Mouse (Mus musculus): ENCODE data around the gene H2-DMb1.

The H2-DMb1 gene

DNA sequence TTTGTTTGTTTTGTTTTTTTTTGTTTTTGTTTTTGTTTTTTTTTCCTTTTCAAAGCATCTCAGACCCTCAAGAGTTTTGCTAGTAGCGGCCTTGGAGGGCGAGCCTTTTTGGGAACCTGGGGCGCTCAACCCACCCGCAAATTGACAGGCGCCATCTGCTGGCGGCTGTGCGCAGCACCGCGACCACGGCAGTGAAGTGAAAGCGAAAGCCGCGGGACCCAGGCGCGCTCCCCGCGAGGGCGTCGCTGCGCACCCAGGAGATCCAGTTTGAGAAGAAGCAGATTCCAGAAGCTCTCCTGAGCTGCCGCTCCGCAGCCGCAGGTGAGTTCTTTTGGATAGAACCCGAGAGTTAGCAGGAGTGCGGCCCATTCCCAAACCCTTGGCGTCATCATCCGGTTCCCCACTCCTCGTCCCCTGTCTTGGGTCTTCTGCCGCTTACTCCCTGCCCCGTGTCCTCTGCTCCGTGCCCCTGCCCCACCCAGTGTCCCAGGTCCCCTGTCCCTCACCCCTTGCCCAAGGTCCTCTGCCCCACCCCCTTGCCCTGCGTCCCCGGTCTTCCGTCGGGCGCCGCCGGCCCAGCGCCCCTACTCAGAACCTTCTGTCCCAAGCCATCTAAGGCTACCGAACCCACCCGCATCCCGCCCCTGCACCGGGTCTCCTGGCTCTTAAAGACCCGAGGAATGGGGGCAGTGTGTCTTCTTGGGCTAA, 51.6 kb downstream of the H2-DMb1 start:
- in situ Hi-C loops (cut with MboI; ENCODE audit: unreplicated experiment in 2 of 2): no loop called here

DNA sequence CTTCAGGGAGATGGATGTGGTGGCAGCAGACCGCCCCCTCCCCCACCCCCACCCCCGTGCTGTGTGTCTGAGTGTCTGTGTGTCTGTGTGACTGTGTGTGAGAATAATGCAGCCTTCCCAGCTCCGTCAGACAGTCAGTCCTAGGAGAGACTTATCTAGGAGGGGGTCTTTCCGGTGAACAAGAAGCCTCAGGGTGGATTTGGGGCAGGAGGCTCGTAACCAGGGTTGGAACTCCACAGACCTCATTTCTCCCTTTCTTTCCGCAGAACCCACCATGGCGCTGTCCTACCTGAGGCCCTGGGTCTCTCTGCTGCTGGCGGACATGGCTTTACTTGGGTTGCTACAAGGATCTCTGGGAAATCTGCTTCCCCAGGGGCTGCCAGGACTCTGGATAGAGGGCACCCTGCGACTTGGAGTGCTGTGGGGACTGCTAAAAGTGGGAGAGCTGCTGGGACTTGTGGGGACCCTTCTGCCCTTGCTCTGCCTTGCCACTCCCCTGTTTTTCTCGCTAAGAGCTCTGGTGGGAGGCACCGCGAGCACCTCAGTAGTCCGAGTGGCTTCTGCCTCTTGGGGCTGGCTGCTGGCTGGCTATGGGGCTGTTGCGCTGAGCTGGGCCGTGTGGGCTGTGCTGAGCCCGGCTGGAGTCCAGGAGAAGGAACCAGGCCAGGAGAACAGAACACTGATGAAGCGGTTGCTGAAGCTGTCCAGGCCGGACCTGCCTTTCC, 52.3 kb downstream of the H2-DMb1 start:
- in situ Hi-C loops (cut with MboI; ENCODE audit: unreplicated experiment in 2 of 2): no loop called here

DNA sequence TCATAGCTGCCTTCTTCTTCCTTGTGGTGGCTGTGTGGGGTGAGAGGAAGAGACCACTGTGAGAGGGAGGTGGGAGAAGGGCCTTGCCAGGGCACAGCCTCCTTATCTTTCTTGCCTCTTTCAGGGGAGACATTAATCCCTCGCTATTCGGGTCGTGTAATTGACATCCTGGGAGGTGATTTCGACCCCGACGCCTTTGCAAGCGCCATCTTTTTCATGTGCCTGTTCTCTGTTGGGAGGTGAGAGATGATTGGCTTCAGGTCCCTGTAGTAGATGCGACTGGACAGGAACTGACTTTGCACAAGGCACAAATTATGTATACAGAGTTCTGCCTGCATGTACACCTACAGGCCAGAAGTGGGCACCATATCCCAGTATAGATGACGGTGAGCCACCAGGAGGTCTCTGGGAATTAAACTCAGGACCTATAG, 52.9 kb downstream of the H2-DMb1 start:
- in situ Hi-C loops (cut with MboI; ENCODE audit: unreplicated experiment in 2 of 2): no loop called here

DNA sequence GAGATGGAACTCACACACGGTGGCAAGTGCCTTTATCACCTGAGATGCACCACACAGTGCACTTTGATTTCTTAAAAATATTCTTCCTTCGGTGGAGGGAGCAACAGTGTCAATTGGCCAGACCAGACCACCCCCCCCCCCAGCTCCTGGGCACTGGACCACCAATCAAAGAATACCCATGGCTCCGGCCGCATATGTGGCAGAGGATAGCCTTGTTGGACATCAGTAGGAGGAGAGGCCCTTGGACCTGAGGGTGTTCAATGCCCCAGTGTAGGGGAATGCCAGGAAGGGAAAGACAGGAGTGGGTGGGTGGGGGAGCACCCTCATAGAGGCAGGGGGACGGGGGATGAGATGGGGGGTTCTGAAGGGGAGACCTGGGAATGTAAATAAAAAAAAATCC, 53.9 kb downstream of the H2-DMb1 start:
- in situ Hi-C loops (cut with MboI; ENCODE audit: unreplicated experiment in 2 of 2): no loop called here

DNA sequence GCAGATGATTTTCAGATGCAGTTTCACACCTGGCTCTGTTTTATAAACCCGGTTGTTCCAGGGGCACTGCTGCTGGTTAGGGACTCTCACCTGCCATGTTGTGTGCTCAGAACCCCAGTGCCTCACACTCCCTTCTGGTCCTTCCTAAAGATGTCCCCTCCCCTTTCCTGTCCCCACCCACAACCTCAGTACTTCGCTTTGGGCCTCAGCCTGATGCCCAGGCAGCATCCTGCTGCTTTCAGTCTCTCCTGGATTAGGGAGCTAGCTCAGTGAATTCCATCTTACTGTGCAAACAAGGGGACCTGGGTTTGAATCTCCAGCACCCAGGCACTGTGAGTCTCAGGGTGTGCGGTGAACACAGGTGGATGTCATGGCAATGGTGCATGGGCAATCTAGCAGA, 54.6 kb downstream of the H2-DMb1 start:
- in situ Hi-C loops (cut with MboI; ENCODE audit: unreplicated experiment in 2 of 2): no loop called here

DNA sequence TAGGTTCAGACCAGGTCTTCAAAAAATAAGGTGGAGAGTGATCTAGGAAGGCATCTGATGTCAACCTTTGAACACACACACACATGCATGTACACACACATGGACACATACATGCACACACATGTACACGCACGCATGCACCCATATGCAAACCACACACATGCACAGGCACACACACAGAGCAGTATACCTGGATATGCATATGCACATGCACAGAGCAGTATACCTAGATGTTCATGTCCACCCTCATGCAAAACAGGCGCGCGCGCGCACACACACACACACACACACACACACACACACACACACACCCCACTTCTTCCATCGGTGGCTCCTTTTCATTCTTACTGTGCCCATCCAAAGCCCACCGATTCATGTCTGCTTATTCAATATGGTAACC, 55.0 kb downstream of the H2-DMb1 start:
- in situ Hi-C loops (cut with MboI; ENCODE audit: unreplicated experiment in 2 of 2): no loop called here

DNA sequence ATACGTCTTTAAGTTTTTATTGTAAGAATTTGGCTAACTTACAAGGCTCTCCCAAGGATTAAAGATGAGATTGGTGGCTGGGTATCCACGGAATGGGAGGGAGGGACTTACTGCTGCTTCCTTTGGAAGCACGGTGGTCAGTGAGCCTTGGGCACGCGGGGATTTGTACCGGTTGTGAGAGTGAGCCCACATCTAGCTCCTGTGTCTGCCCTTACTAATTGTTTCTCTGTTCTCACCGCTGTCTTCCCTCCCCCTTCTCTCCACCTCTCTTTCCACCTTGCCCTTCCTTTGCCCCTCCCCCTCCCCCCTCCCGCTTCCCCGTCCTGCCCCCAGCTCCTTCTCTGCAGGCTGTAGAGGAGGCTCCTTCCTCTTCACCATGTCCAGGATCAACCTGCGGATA, 55.5 kb downstream of the H2-DMb1 start:
- in situ Hi-C loops (cut with MboI; ENCODE audit: unreplicated experiment in 2 of 2): no loop called here

DNA sequence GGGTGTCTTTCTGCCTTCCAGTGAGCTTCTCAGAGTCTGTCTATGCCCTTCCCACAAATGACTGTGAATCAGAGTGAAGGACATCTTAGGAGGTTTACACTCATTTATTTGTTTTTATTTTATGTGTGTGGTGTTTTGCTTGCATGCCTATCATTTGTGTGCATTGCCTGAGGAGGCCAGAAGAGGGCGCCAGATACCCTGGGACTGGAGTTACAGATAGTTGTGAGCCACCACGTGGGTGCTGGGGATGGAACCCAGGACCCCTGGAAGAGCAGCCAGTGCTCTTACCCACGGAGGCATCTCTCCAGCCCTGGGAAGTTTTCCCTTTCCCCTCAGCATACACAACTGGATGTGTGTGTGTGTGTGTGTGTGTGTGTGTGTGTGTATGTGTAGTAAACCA, 56.8 kb downstream of the H2-DMb1 start:
- in situ Hi-C loops (cut with MboI; ENCODE audit: unreplicated experiment in 2 of 2): loop anchor here in 1 of 2 experiments (5.0 kb wide), 1 partner anchor 32 kb away; no protein-coding TSS in a partner anchor
